Mouse (Mus musculus) kidney, postnatal 10 days (tissue): ENCODE measurements around the gene Mogat1.
"Not testable (repeated sequence)": the region's sequence is repeated elsewhere in the genome, so short reads cannot be mapped to it uniquely, and the experiment has no call there.

Experiments
- DNase-seq: peaks from one replicate; pipeline ENCODE4 v3.0.0; 2021; ENCODE audit warnings: mixed read lengths

Mogat1 gene

DNA sequence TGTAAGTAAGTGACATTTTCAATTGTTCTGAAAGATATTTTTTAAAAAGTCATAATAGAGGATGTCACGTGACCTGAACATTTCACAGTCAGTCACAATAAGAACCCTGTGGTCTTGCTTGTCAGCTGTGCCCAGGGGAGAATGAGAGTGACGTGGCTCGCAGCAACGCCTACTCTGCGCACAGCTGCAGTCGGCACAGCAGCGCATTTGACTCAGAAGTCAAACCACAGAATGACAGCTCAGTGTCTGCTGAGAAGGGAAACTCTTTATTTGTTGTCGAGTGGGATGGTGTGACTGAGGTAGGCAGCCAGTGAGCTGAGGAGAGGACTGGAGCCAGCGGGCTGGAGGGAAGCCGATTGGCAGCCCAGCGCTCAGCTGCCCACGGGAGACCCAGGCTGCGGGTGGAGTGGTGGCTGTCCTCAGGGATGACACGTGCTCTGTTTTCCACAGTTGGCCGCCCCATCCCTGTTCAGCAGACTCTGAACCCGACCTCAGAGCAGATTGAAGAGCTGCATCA, 26.8 kb downstream of the Mogat1 start:
- peak; percentile 40 for DNase-seq

DNA sequence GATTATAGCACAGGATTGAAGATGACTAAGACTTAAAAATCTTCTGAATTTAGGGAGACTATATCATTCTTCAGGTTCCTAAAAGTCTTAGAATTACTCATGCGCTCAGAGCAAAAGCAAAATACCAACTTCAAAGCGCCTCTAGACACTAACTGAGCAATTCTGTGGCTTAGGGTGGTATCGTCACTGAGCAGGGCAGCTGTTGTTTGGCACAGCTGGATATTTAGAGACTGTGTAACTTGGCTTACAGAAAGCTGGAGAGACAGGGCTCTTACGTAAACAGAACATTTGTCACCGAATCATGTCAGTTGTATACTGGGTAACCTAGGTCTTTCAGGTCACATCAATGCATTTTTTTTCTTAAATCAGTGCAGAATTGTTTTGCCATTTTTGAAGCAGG, 27.6 kb downstream of the Mogat1 start:
- DNase-seq: no peak

DNA sequence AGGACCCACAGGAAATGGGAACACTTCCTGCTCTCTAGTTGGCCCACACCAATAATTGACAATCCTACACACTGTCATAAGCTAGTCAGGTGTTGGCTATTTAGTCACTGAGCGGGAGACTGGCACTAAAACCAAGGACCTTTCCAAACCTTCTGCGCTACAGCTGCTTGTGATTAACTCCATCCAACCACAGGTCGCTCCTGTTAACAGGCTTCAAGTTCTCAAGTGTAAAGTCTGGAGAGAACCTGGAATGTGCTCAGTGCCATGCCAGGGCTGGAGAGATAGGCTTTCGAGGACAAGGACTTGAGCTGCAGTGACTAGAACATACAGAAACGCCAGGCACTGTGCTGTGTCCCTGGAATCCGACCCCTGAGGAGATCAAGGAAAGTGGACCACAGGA, 28.4 kb downstream of the Mogat1 start:
- DNase-seq: no peak

DNA sequence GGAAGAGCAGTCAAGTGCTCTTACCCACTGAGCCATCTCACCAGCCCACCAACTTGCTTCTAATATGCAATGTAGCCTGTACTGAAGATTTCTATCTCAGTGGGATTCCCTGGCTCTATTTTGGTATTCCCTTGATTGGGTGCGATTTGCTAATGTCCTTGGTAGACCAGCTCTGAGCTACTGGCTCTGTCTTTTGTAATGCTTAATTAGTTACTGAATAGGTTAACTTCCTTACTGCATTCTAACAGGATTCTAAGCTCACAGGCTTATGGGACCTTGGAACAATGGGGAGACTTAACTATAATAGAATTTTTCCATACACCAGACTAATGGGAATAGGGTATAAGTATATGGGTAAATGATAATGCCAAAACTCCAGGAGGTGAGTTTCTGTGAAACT, 32.8 kb downstream of the Mogat1 start:
- DNase-seq: not testable (repeated sequence)

DNA sequence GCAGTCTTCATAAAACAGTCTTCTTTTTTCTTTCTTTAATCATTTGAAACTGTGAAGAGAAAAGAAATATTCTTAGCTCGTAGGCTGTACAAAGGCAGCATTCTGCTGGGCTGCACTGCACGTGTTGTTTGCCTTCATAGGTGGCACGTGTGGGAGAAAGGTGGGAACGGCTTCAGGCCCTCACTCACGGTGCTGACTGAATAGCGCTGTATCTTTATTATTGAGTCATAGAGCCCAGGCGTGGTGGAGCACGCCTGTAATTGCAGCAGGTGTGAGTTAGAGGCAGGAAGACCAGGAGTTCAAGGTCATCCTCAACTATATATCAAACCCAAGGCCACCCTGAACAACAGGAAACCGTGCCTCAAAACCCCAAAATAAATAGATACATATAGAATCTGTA, 35.5 kb downstream of the Mogat1 start:
- DNase-seq: no peak

DNA sequence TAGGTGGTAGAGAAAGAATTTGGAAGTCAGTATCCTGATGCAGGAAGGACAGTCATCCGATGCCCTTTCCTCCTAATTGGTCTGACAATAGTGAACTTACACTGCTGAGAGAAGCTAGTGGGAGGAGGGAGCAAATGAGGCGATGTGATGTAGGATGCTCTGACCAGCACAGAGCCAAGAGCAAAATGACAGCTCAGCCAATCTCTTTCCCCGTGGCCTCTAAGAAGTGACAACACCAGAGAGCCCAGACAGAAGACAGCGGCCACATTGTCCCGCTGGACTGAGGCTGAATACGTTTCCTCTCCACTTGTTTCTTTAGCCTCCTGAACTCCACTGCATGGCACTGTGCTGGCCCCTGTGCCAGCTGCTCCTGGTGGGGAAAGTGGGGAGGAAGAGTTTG, 38.2 kb downstream of the Mogat1 start:
- DNase-seq: no peak

DNA sequence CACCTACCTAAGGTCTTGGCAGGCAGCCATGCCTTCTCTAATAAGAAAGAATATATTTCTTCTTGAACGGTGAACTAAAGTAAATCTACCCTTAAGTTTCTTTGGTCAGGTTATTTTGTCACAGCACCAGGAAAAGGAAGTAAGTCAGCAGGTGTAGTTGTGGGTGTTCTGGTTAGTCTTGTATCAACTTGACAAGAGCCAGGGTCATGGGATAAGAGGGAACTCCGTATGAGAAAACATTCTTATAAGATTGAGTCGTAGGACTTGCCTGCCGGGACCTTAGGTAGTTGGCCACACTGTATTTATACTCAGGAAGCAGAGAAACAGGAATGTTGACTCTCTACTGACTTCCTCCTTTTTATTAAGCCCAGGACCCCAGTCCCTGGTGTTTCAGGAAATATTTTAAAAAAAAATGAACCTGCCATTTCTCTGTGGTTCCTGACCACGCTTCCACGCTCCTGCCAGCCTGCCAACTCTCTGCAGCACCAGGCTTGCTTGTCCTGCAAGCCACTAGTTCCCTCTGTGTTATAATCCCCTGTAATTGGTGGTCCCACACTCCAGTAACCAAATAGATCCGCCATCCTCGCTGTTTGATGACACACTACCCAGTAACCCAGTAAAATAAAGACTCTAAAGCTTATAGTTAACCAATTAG, 43.3 kb downstream of the Mogat1 start:
- DNase-seq: no peak

DNA sequence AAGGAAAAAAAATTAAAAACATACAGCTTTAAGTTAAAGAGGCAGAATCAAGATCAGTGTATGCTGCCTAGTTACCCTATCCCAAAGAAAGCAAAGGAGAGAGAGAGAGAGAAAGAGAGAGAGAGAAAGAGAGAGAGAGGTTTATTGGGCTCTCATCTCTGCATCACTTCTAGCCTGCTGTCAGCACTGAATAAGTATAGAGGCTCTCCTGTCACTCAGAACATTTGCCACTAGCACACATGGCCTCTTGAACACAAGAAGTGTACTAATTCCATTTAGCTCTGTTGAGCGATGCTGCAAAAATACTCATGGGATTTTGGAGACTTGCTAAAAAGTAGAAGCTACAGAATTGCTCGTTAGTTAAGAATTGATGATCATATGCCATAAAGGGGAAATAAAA, 56.2 kb downstream of the Mogat1 start:
- no peak for DNase-seq

DNA sequence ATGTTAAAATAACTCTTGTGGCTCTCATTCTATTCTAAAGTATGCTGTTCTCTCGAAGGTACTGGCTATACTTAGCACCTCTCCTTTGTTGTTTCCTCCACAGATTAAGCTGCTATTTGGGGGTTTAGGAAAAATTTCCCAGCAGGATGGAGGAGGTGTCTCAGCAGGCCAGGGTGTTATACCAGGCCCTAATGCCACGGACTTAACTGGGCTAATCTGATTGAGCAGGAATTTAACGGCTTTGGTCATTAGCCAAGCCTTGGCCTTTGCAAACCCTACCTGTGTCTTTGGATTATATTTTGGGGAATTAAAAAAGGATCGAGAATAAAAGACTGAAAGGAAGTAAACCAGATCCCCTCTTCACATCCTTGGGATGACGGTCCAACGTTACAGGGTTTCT, 56.6 kb downstream of the Mogat1 start:
- no peak for DNase-seq

DNA sequence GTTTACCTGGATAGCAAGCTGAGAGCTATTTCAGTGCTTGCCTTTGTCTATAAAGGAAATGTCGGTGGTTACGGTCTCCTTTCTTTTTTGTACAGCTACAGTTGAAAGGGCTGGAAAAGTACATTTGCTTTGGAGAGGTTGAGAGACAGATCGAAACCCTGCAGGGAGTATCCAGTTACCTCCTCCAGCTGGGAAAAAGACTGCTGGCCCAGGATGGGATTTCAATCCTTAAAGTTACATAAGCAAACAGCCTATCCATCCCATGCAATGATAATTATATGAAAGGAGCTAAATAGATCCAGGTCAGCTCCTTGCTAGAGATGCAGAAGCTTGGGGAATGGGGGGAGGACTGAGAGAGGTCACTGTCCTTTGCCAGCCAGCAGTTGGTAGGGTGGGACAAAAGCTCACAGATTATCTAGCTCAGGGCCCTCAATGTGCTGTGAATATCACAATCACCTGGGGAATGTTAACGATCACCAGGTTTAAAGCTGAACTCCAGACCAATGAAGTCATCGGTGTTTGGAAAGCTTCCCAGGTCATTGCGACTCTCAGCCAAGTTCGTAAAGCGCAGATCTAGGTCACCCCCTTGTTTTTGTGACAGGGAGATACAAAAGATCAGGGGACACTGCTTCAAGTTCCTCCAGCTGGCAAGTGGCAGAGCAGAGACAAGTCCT, 57.2 kb downstream of the Mogat1 start:
- no peak for DNase-seq

DNA sequence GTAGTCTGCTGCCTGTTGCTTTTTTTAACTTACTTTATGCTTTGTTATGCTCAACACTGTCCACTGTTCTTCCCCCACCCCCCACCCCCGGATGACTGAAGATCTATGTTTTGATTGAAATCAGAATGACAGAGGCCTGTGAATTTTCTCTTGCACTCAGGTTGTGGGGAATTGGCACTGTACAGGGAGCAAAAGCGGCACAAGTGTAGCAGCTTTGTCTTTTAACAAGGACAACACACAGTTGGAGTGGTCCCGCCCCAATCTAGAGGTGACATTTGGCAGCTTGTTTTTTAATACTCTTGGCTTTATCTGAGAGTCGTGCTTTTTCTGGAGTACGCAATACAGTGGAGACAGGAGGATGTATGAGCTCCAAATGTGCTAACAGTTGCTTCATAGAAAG, 58.8 kb downstream of the Mogat1 start:
- DNase-seq: no peak

DNA sequence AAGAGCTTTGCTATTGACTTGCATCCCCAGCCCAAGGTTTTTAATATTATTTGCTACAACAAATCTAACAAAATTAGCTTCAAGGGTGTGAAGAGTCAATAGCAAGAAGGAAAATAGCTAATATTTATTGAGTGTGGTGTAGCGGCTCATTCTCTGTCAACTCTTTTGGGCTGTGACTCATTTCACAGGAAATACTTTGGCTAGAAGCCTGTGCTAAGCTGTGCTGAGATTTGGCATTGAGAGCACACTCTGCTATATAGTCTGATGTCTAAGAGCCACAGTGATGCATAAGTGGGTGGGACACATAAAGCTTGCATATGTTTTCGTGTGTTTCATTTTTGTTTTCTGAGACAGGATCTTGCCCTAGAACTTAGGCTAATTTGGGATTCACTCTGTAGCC, 74.3 kb downstream of the Mogat1 start:
- no peak for DNase-seq

DNA sequence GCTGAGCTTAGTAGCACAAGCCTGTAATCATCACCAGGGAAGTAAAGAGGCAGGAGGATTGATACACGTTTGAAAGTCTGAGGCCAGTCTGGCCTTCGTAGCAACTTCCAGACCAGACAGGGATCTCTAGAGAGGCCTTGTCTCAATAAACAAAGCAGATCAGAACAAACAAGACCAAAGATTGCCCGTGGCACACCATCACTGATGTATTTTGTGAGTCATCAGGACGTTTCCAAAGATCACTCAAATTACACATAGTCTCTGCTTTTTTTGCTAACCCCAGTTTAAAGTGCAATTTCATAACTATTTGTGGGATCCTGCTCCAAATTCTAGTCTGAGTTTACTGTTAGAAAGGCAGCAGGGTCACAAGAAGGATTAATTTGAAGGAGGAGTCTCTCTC, 76.2 kb downstream of the Mogat1 start:
- no peak for DNase-seq
